Comparison of ENCODE assay signal across 26 mouse cellular contexts in genomic region chr6:108255880-108256279, GRCm38 (mm10). TPM values are rescaled to one million over a fixed set of nuclear protein-coding genes. Genes with fewer than 3 reads are reported as not detected.
DNase-seq lines count a peak whose midpoint lies in the region; ATAC-seq lines count a peak whose summit lies in the region.
"Had no signal": no experiment of that assay in that cellular context is flagged by ENCODE, and none has a peak within 500 bp of the region (broad histone marks: within the 10 kb centered on the region; RNA-seq: fewer than 3 reads in every experiment).

No protein-coding gene starts in this region.

- H3K4me3 ChIP-seq in heart, embryonic 11.5 days (ENCODE audit: low read depth, low read length): no peak overlapping the region
- H3K4me3 ChIP-seq in kidney, embryonic 15.5 days (replicated peaks): no peak overlapping the region
- H3K4me3 ChIP-seq: embryonic facial prominence, embryonic 13.5 days; forebrain, embryonic 13.5 days; heart, embryonic 15.5 days; hindbrain, embryonic 12.5 days; left cerebral cortex, adult 2 months; limb, embryonic 15.5 days; midbrain, embryonic 15.5 days; neural tube, embryonic 12.5 days had no signal

- H3K4me2 ChIP-seq in heart, embryonic 11.5 days: no peak overlapping the region
- no peak overlapping the region for H3K4me2 ChIP-seq in kidney, embryonic 15.5 days
- H3K4me2 ChIP-seq: embryonic facial prominence, embryonic 13.5 days; forebrain, embryonic 13.5 days; heart, embryonic 15.5 days; hindbrain, embryonic 12.5 days; limb, embryonic 15.5 days; midbrain, embryonic 15.5 days; neural tube, embryonic 12.5 days had no signal

- peak; percentile 57 for DNase-seq in heart, adult 11 months
- peak; percentile 58 for DNase-seq in kidney, adult 11 months
- DNase-seq in kidney, postnatal 4 days: no peak
- peak; percentile 45 for DNase-seq in R1 (ENCODE audit: low read depth, low spot score)
- DNase-seq in thymus, postnatal 36 days: no peak
- DNase-seq: adrenal gland, adult 8-10 months; cerebellum, adult 2 months; cerebellum, postnatal 25 days; layer of hippocampus, adult 9-11 months; left cerebral cortex, postnatal 4 days; lung, postnatal 4 days; right cerebral cortex, postnatal 14 days; thymus, adult 2 months had no signal

- H3K9me3 ChIP-seq in heart, embryonic 11.5 days (replicated peaks; ENCODE audit: control insufficient read depth, low read length): no peaks in the 10 kb centered on the region
- H3K9me3 ChIP-seq in kidney, embryonic 15.5 days (replicated peaks): no peaks in the 10 kb centered on the region
- H3K9me3 ChIP-seq: embryonic facial prominence, embryonic 13.5 days; forebrain, embryonic 13.5 days; heart, embryonic 15.5 days; hindbrain, embryonic 12.5 days; limb, embryonic 15.5 days; midbrain, embryonic 15.5 days; neural tube, embryonic 12.5 days had no signal

- 64% methylated on average over 4 of the region's 4 CpGs for WGBS in heart, embryonic 11.5 days (ENCODE audit: insufficient replicate concordance)
- WGBS in kidney, embryonic 15.5 days: 70% methylated on average over 4 of the region's 4 CpGs

- H3K4me1 ChIP-seq in heart, embryonic 11.5 days (ENCODE audit: control insufficient read depth, insufficient read depth, low read length): peaks cover 25% of the 10 kb centered on the region
- H3K4me1 ChIP-seq in kidney, embryonic 15.5 days: peaks cover 63% of the 10 kb centered on the region
- H3K4me1 ChIP-seq: hindbrain, embryonic 12.5 days; limb, embryonic 15.5 days; midbrain, embryonic 15.5 days had no signal

- H3K27ac ChIP-seq in heart, embryonic 11.5 days (ENCODE audit: low read depth, low read length): no peak overlapping the region
- H3K27ac ChIP-seq in kidney, embryonic 15.5 days: peak overlapping the region; percentile 89
- H3K27ac ChIP-seq: forebrain, embryonic 13.5 days; heart, embryonic 15.5 days; hindbrain, embryonic 12.5 days; left cerebral cortex, adult 2 months; limb, embryonic 15.5 days; midbrain, embryonic 15.5 days; neural tube, embryonic 12.5 days; stomach, postnatal 0 days had no signal

- no peaks in the 10 kb centered on the region for H3K36me3 ChIP-seq in heart, embryonic 11.5 days (ENCODE audit: control insufficient read depth, insufficient read depth, low read length)
- no peaks in the 10 kb centered on the region for H3K36me3 ChIP-seq in kidney, embryonic 15.5 days
- H3K36me3 ChIP-seq: embryonic facial prominence, embryonic 13.5 days; heart, embryonic 15.5 days; hindbrain, embryonic 12.5 days; limb, embryonic 15.5 days; midbrain, embryonic 15.5 days; neural tube, embryonic 12.5 days had no signal

- no peak for ATAC-seq in heart, embryonic 11.5 days (replicated peaks; ENCODE audit: insufficient number of reproducible peaks, low FRiP score, low TSS enrichment)
- ATAC-seq in kidney, embryonic 15.5 days (replicated peaks; ENCODE audit: low FRiP score): no peak; the same call in 1 of the 2 replicates
- ATAC-seq in granulocyte monocyte progenitor cell, adult 5-6 weeks (replicated peaks; ENCODE audit: poor library complexity, severe bottlenecking): no peak
- ATAC-seq: activated CD4-positive, CD25-positive, alpha-beta regulatory T cell, adult 4 months; forebrain, embryonic 13.5 days; midbrain, embryonic 15.5 days had no signal

- no peak overlapping the region for H3K9ac ChIP-seq in heart, embryonic 11.5 days (ENCODE audit: low read depth, low read length)
- no peak overlapping the region for H3K9ac ChIP-seq in kidney, embryonic 15.5 days
- H3K9ac ChIP-seq: embryonic facial prominence, embryonic 13.5 days; forebrain, embryonic 13.5 days; heart, embryonic 15.5 days; hindbrain, embryonic 12.5 days; limb, embryonic 15.5 days; midbrain, embryonic 15.5 days; neural tube, embryonic 12.5 days had no signal

- H3K27me3 ChIP-seq in heart, embryonic 11.5 days (ENCODE audit: control insufficient read depth, insufficient read depth, low read length): no peaks in the 10 kb centered on the region
- no peaks in the 10 kb centered on the region for H3K27me3 ChIP-seq in kidney, embryonic 15.5 days
- H3K27me3 ChIP-seq: embryonic facial prominence, embryonic 13.5 days; forebrain, embryonic 13.5 days; heart, embryonic 15.5 days; hindbrain, embryonic 12.5 days; limb, embryonic 15.5 days; midbrain, embryonic 15.5 days; neural tube, embryonic 12.5 days had no signal

RNA-seq across cellular contexts. Expression of gene Itpr1, which starts 43.0 kb away (rescaled TPM):
- polyA plus RNA-seq in heart, embryonic 11.5 days (2014; fragmentation: Nextera tagmentation; extraction: Ambion mirVana): 14.3 and 16.7 TPM in 2 replicates
- polyA plus RNA-seq in kidney, embryonic 15.5 days (2015; fragmentation: Nextera tagmentation; extraction: Ambion mirVana): 18.6 and 19.4 TPM in 2 replicates
- total RNA-seq in granulocyte monocyte progenitor cell, adult 5-6 weeks (2014; fragmentation: Nextera tagmentation): 55.2 and 56.4 TPM in 2 replicates
- total RNA-seq in granulocyte monocyte progenitor cell, adult 5-6 weeks (2017): 85.0 and 94.5 TPM in 2 replicates

Comparison
In these comparisons a context has a peak if more than half of its experiments do, and no peak if none do; other contexts are left out.
1. DNase-seq: peak in heart, adult 11 months (single experiment), kidney, adult 11 months (single experiment) and R1 (single experiment); none in kidney, postnatal 4 days (0 of 2) and thymus, postnatal 36 days (0 of 2).